Mouse (Mus musculus) neural tube, embryonic 14.5 days (tissue): ENCODE data around the gene Pwwp2b. TPM values are rescaled to one million over a fixed set of nuclear protein-coding genes. Genes with fewer than 3 reads are reported as not detected.

Experiments used
- ATAC-seq: fragments of 200-750 bp; cut with Nextera tagmentation; 2 replicates; pipeline ENCODE4 v1.8.0; 2017; ENCODE audit warnings: low read depth, mild to moderate bottlenecking, moderate TSS enrichment, moderate library complexity
- H3K27ac ChIP-seq: fragments of 300-500 bp; sonication (generic); 2 replicates; pipeline ENCODE4 v1.5.1; 2014; ENCODE audit warnings: low read depth, mild to moderate bottlenecking, control low read depth, low read length, moderate library complexity, mixed read lengths
- H3K27me3 ChIP-seq: fragments of 300-500 bp; sonication (generic); 2 replicates; pipeline ENCODE4 v1.6.1; 2014; ENCODE audit warnings: low read length; ENCODE audit not compliant: control insufficient read depth, insufficient read depth
- H3K36me3 ChIP-seq: fragments of 300-500 bp; sonication (generic); 2 replicates; pipeline ENCODE4 v1.6.1; 2014; ENCODE audit warnings: low read length, mixed read lengths; ENCODE audit not compliant: control insufficient read depth, insufficient read depth
- H3K4me1 ChIP-seq: fragments of 300-500 bp; sonication (generic); 2 replicates; pipeline ENCODE4 v1.6.1; 2014; ENCODE audit warnings: low read length; ENCODE audit not compliant: control insufficient read depth, insufficient read depth
- H3K4me2 ChIP-seq: fragments of 300-500 bp; sonication (generic); 2 replicates; pipeline ENCODE4 v1.6.1; 2014; ENCODE audit warnings: mild to moderate bottlenecking, low read depth, low read length, control low read depth
- H3K4me3 ChIP-seq: fragments of 300-500 bp; sonication (generic); 2 replicates; pipeline ENCODE4 v1.5.1; 2014; ENCODE audit warnings: low read depth, low read length, control low read depth, mixed read lengths
- H3K9ac ChIP-seq: fragments of 300-500 bp; sonication (generic); replicated peaks from 2 replicates; pipeline ENCODE4 v1.6.1; 2014; ENCODE audit warnings: low read depth, mild to moderate bottlenecking, control low read depth, low read length, mixed read lengths
- H3K9me3 ChIP-seq: fragments of 300-500 bp; sonication (generic); 2 replicates; pipeline ENCODE4 v1.6.1; 2016; ENCODE audit warnings: low read length; ENCODE audit not compliant: control insufficient read depth
- WGBS: fragments of 180-500 bp; shearing (Covaris S2); extraction: QIAGEN DNeasy Blood & Tissue Kit; methylation state at CpG from one replicate; pipeline ENCODE4 v1.1.7; 2014; 5-methylcytosine and 5-hydroxymethylcytosine counted together
- polyA plus RNA-seq: library from polyadenylated mRNA; unstranded; fragments of >200 nt; fragmentation: Nextera tagmentation; extraction: Ambion mirVana; gene quantifications from 2 replicates; pipeline ENCODE4 v1.2.1, GENCODE M21; 2014

Gene Pwwp2b
- polyA plus RNA-seq, 1 experiment from 2014 or later: 6.4 TPM

DNA sequence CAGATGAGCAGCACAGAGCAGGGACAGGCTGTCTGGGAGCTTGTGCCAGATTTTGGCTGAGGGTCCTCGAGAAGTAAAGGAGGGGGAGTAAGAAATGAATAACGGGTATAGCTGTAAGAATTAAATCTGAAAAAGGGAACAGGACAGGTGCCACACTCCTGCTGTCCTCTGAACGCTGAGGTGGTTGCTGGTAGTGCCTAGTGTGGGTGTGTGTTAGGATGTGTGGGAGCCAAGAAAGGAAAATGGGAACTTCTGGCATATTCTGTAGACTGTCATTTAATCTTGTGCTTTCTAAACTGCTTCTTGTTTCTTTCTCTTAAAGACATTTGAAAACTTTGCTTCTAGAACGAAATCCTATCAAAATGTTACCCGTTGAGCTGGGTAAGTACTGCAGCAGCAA, 27.2 kb upstream of the Pwwp2b start:
- no peaks in the 10 kb centered on the region for H3K9me3 ChIP-seq
- H3K9ac ChIP-seq: no peak overlapping the region
- no peak overlapping the region for H3K27ac ChIP-seq
- 87% methylated on average over 5 of the region's 5 CpGs for WGBS
- ATAC-seq: no peak
- H3K4me1 ChIP-seq: no peaks in the 10 kb centered on the region
- no peaks in the 10 kb centered on the region for H3K36me3 ChIP-seq
- H3K27me3 ChIP-seq: no peaks in the 10 kb centered on the region
- no peak overlapping the region for H3K4me3 ChIP-seq
- H3K4me2 ChIP-seq: no peak overlapping the region

DNA sequence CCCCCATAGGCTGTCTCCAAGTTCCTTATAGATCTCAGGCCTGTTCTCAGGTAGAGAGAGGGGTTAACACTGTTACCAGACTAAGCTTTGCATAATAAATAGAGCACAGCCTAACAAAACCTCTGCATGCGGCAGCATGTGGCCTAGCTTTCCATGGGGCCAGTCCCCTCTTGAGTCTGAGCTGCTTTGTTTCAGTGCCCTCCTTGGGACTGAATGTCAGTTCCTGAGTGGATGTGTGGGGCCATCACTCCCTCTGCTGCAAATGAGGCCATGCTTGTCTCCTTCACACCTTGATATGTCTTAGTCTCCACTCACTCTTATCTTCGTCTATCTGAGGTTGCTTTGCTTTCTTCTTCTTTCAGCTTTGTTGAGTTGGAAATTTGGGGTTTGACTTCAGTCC, 26.4 kb upstream of the Pwwp2b start:
- no peak for ATAC-seq
- 68% methylated on average over 2 of the region's 2 CpGs for WGBS
- no peaks in the 10 kb centered on the region for H3K27me3 ChIP-seq

DNA sequence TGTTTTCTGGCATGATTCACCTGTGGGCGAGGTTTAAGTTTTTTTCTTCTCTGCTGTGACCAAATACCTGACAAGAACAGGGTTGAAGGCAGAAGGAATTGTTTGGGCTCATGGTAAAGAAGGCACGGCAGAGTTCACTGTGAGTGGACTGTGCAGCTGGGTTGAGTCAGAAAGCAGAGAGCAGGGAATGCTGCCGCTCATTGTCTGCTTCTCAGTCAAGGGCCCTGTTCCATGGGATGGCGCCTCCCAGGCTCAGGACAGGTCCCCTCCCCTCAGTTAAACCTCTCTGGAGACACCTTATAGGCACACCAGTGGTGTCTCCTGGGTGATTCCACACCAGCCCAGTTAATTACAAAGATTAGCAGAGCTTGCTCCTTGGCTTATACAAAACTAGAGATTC, 25.9 kb upstream of the Pwwp2b start:
- 84% methylated on average over 4 of the region's 4 CpGs for WGBS
- ATAC-seq: no peak

More for the DNA sequence above, 26.4 kb upstream of the Pwwp2b start:
- Histone ChIP-seq H3K4me3 (no peak overlapping the region), H3K9ac (no peak overlapping the region), H3K4me1 (no peaks in the 10 kb centered on the region), H3K9me3 (no peaks in the 10 kb centered on the region), H3K27ac (no peak overlapping the region), H3K4me2 (no peak overlapping the region), H3K36me3 (no peaks in the 10 kb centered on the region)

DNA sequence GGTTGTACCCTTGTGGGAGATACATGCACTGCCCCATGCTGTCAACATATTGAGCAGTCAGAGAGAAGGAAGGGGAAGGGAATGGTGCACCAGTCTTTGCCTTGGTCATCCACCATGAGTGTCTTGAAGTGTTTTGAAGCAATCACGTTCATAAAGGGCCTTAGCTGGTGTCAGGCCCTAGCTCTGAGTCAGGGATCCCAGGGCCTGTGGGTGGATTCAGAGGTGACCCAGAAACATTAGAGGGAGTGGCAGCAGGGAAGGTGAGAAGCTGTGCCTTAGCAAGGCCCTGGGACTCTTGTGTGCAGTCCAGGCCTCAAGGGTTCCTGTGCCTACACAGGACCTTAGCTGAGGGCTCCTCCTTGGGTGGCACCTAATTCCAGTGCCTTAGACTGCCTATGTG, 24.2 kb upstream of the Pwwp2b start:
- WGBS: 97% methylated on average over 1 of the region's 1 CpGs
- no peaks in the 10 kb centered on the region for H3K4me1 ChIP-seq

More for the DNA sequence above, 25.9 kb upstream of the Pwwp2b start:
- H3K4me3 ChIP-seq: no peak overlapping the region
- no peak overlapping the region for H3K9ac ChIP-seq
- no peak overlapping the region for H3K27ac ChIP-seq
- H3K4me1 ChIP-seq: no peaks in the 10 kb centered on the region
- no peaks in the 10 kb centered on the region for H3K9me3 ChIP-seq
- H3K27me3 ChIP-seq: no peaks in the 10 kb centered on the region
- H3K36me3 ChIP-seq: no peaks in the 10 kb centered on the region
- H3K4me2 ChIP-seq: no peak overlapping the region

DNA sequence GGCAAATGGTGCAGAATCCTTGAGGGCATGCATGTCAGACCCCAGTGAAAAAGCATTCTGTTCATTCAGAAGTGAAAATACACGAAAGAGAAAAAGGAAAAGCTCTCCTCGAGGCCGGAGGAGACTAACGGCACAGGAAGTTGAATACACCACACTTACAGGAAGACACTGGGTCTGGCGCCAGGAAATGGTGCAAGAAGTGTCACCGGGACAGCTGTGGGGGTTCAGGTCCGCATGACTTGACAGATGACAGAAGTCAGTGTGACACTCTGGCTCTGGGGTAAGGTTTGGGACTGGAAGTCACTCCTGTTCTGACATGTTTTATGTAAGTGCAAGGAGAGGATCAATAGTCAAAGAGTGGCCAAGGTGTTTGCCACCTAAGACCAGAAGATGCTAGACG, 23.6 kb upstream of the Pwwp2b start:
- Histone ChIP-seq H3K4me3 (no peak overlapping the region), H3K9me3 (no peaks in the 10 kb centered on the region), H3K4me2 (no peak overlapping the region), H3K27me3 (no peaks in the 10 kb centered on the region), H3K4me1 (no peaks in the 10 kb centered on the region), H3K9ac (no peak overlapping the region), H3K27ac (no peak overlapping the region), H3K36me3 (no peaks in the 10 kb centered on the region)
- 86% methylated on average over 8 of the region's 8 CpGs for WGBS
- no peak for ATAC-seq

More for the DNA sequence above, 24.2 kb upstream of the Pwwp2b start:
- H3K27me3 ChIP-seq: no peaks in the 10 kb centered on the region
- no peak for ATAC-seq
- no peak overlapping the region for H3K4me3 ChIP-seq
- H3K27ac ChIP-seq: no peak overlapping the region
- H3K4me2 ChIP-seq: no peak overlapping the region
- H3K9ac ChIP-seq: no peak overlapping the region
- no peaks in the 10 kb centered on the region for H3K36me3 ChIP-seq
- H3K9me3 ChIP-seq: no peaks in the 10 kb centered on the region

DNA sequence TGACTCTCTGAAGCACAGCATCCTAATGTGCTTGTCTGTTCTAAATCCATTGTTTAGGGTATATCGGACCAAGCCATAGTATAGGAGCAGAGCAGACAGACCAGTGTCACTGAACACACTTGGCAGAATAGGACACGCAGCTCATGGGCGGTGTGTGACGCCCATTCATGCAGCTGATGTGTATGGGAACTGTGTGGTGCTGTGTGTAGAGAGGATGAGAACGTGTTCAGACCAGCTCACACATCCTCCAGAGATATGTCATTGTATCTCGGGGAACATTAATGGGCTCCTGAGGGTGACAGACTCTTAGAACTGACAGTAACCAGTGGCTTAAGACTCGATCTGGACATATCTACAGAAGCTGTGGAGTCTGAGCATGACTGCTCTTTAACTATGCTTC, 21.9 kb upstream of the Pwwp2b start:
- H3K4me1 ChIP-seq: no peaks in the 10 kb centered on the region
- no peaks in the 10 kb centered on the region for H3K36me3 ChIP-seq
- WGBS: 89% methylated on average over 7 of the region's 7 CpGs
- H3K9me3 ChIP-seq: no peaks in the 10 kb centered on the region
- no peaks in the 10 kb centered on the region for H3K27me3 ChIP-seq
- no peak overlapping the region for H3K27ac ChIP-seq
- no peak overlapping the region for H3K9ac ChIP-seq
- no peak for ATAC-seq
- no peak overlapping the region for H3K4me2 ChIP-seq
- H3K4me3 ChIP-seq: no peak overlapping the region

DNA sequence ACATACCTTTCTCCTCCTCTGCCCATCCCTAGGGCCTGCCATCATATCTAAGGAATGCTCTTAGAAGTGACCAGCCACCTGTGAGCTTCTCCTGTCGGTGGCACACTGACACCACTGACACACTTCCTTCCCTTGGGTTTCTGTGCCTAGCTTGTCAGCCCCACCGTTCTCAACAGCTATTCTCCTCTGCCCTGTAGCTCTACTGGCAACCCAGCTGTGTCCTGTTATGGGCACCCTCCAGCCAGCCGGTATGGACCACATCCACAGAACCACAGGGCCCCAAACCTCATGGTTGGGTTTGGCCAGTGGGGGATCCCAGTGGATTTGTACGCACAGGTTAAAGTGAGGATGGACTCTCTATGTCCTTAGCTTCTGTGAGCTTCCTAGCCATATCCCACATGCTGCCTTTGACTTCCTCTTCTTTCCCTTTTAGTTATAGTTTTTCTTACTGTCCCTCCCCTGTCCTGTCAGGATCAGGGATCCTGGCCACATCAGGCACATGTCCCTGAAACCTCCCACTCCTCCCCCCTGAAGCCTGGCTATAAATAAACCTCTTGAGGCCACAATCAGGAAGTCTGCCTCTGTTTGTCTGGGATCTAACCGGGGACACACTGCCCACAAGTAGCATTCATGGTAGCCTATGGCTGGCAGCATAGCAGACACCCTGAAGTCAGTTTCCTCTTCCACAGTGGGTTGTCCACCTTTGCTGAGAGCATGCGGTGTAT, 19.7 kb upstream of the Pwwp2b start:
- H3K27me3 ChIP-seq: no peaks in the 10 kb centered on the region
- H3K9me3 ChIP-seq: no peaks in the 10 kb centered on the region
- H3K27ac ChIP-seq: no peak overlapping the region
- H3K9ac ChIP-seq: no peak overlapping the region
- H3K4me3 ChIP-seq: no peak overlapping the region
- ATAC-seq: no peak
- no peak overlapping the region for H3K4me2 ChIP-seq
- 75% methylated on average over 6 of the region's 6 CpGs for WGBS
- H3K4me1 ChIP-seq: no peaks in the 10 kb centered on the region
- no peaks in the 10 kb centered on the region for H3K36me3 ChIP-seq

DNA sequence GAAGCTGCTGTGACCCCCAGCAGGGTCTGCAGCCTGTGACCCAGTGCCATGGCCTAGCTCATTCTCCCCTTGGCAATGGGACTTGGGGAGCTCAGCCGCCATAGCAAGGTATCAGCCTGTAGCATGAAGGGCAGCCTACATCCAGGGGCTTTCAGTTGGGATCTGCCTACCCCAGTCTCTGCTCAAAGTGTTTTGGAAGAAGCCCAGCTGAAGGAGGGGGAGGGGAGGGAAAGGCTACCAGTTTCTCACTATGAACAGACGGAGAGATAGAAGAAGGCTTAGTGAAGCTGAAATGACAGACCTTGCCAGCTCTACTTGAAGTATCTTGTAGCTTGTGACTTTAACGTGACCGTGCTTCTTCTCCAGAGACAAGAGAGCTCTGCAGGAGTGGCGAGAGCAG, 18.4 kb upstream of the Pwwp2b start:
- Histone ChIP-seq H3K9me3 (no peaks in the 10 kb centered on the region), H3K4me1 (no peaks in the 10 kb centered on the region; the same call in 1 of the 2 replicates), H3K27ac (no peak overlapping the region), H3K4me2 (no peak overlapping the region), H3K36me3 (no peaks in the 10 kb centered on the region), H3K27me3 (no peaks in the 10 kb centered on the region), H3K9ac (no peak overlapping the region), H3K4me3 (no peak overlapping the region)
- no peak for ATAC-seq
- WGBS: 93% methylated on average over 5 of the region's 5 CpGs

DNA sequence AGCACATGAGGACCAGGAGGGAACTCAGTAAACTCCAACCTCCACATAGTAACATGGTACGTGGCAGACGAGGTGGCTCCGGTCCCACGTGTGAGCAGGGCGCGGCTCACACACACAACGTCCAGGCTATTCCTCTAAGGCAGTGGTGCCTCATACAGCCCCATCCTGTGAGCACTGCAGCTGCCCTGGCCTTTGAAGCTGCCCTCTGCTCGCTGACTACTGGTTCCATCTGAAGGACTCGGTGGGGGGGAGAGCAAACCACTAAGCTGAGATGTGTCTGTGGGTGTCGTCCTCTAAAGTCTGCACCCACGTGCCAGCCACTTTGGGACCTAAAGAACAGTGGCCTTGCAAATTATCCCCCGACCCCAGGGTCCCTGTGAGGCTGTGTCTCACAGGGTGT, 18.0 kb upstream of the Pwwp2b start:
- WGBS: 77% methylated on average over 12 of the region's 12 CpGs
- no peak overlapping the region for H3K27ac ChIP-seq
- H3K9ac ChIP-seq: no peak overlapping the region
- no peak overlapping the region for H3K4me3 ChIP-seq
- no peaks in the 10 kb centered on the region for H3K36me3 ChIP-seq
- no peaks in the 10 kb centered on the region for H3K9me3 ChIP-seq
- ATAC-seq: no peak
- H3K4me2 ChIP-seq: no peak overlapping the region
- H3K4me1 ChIP-seq: no peaks in the 10 kb centered on the region; the same call in 1 of the 2 replicates
- no peaks in the 10 kb centered on the region for H3K27me3 ChIP-seq
